Mouse (Mus musculus) ES-Bruce4 (cell line): ENCODE measurements at regions not wholly inside any gene's neighbourhood (a gene's known extent, or its start where the extent isn't known, plus 50 kb on each side); places are given as distances from the start of the nearest gene placed in this dataset.

Experiments used
- CTCF ChIP-seq: IDR thresholded peaks from one replicate; pipeline ENCODE4 v1.8.1; 2011; ENCODE audit warnings: low read depth, low read length
- EP300 ChIP-seq: IDR thresholded peaks from 2 replicates; pipeline ENCODE4 v1.6.1; 2011; ENCODE audit warnings: low read depth, low read length; ENCODE audit not compliant: insufficient read depth
- POLR2A ChIP-seq: IDR thresholded peaks from one replicate; pipeline ENCODE4 v1.8.1; 2011; ENCODE audit warnings: low read length; ENCODE audit not compliant: insufficient read depth

- TF ChIP-seq CTCF, result no peak
- TF ChIP-seq POLR2A, result no peak
- TF ChIP-seq EP300, result no peak
These were observed 360.8 kb downstream of the Vps13c start for GRCm38 (mm10) chr9:68201031-68201430.
